Mouse (Mus musculus) T-helper 17 cell (primary cell): ENCODE measurements at regions not wholly inside any gene's neighbourhood (a gene's known extent, or its start where the extent isn't known, plus 50 kb on each side); places are given as distances from the start of the nearest gene placed in this dataset.

Experiments used
- in situ Hi-C, 2 experiments: fragments of 300-600 bp; cut with MboI, MseI; formaldehyde crosslinking; loops; 1 replicate in 1 of 2; 2 replicates in 1 of 2; pipeline ENCODE4 v1.15.1; 2025; ENCODE audit warnings: high pct_unique_total_duplicates in 2 of 2

DNA sequence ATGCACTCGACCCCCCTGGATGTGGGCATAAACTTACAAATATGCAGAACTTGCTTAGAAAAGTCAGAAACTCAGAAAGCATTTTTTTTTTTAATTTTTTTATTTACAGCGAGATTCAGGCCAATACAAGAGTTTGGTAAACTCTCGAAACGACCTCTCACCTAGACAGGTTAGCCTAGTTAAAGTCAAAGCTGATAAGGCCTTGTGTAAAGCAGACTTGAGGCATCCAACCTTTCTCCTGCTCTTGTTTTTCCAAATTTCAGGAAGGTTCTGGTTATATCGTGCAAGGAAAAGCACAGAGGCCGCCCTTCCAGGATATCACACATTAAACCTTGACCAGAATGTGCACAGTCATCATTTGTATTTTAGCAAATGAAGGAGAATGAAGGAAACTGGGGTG is 315.8 kb downstream of the Etnk1 start:
- in situ Hi-C loops = no loop called here

DNA sequence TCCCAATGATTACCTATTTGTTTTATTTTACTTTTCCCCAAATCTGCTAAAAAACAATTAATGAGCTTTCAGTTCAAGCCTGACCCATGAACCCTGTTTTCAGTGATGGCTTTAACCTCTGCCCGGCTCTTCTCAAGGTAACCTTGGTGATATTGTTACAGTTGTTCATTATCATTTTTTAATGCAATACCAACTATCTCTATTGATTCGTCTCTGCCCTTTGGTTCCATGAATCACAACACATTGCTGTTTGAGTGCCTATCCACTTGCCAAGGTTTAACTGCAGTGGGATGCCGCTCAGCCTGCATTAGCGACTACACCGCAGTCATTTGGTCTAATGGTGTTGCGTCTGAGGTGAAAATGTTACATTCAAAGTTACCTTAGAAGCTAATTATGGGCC is 317.9 kb downstream of the Etnk1 start:
- in situ Hi-C loops = no loop called here

DNA sequence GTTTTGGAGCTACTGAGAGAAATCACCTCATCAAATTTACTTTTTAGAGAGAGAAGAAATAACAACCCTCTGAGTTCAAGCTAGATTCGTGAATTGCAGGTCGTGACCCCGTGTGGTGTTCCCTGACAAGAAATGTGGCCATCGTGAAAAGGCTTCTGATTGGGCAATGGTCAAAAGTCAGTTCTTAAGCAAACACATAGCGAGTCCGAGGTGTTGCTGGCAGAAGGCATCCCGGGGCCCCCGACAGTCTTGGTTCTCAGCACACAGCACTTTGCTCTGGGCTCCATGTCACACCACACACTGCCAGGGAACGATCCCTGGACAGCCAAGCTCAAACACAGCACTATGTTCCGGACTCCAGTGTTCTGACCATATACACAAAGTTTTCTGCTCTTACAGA is 320.0 kb downstream of the Etnk1 start:
- in situ Hi-C loops = no loop called here

DNA sequence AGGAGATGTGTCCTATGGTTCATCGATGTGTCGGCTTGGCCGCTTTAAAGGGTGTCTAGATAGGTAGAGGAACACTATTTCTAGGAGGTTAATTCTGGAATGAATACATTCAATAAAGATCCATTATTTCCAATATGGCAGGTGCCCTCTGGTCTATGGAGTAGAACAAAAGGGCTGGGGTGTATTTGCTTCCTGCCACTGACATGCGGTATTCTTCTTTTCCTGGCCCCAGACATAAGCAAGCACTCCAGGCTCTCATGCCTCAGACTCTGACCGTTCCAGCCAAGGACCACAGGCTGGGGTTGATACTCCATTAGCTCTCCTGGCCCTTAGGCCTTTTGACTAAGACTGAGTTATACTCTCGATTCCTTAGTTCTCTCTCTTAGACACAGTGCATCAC is 323.0 kb downstream of the Etnk1 start:
- in situ Hi-C loops = no loop called here

- in situ Hi-C loops = no loop called here
These were observed 324.4 kb downstream of the Etnk1 start for GRCm38 (mm10) chr6:143491380-143491779.

GRCm38 (mm10) chr6:143493543-143493942 is 326.5 kb downstream of the Etnk1 start:
- in situ Hi-C loops = no loop called here

- in situ Hi-C loops = no loop called here
These were observed 327.3 kb downstream of the Etnk1 start for GRCm38 (mm10) chr6:143494341-143494740.

- in situ Hi-C loops = no loop called here
These were observed 327.9 kb downstream of the Etnk1 start for GRCm38 (mm10) chr6:143494886-143495285.

- in situ Hi-C loops = no loop called here
These were observed 331.7 kb downstream of the Etnk1 start for GRCm38 (mm10) chr6:143498764-143499163.

GRCm38 (mm10) chr6:143499259-143500043 is 332.4 kb downstream of the Etnk1 start:
- in situ Hi-C loops = loop anchor here in 1 of 2 experiments (5.0 kb wide), 1 partner anchor 47 kb away; no protein-coding TSS in a partner anchor

GRCm38 (mm10) chr6:143502803-143503202 is 335.8 kb downstream of the Etnk1 start:
- in situ Hi-C loops = loop anchor here in 1 of 2 experiments (5.0 kb wide), 1 partner anchor 51 kb away; no protein-coding TSS in a partner anchor

DNA sequence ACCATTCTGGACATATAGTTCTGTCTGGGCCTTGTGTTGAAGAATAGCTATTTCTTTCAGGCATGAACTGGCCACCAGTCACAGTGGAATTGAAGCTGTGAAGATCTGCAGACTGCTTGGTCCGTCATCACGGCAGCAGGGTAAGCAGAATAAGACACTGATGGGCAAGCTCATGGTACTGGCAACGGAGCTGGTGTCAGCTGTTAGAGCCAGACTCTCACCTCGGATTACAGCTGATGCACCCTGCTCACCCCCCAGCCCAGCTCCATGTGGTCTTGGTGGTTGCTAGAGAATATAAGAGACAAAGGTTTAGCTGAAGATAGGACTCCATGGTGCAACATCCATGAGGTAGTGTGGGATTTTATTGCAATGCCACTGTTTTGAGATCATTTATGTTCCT is 336.9 kb downstream of the Etnk1 start:
- in situ Hi-C loops = loop anchor here in 1 of 2 experiments (5.0 kb wide), 1 partner anchor 52 kb away; no protein-coding TSS in a partner anchor

DNA sequence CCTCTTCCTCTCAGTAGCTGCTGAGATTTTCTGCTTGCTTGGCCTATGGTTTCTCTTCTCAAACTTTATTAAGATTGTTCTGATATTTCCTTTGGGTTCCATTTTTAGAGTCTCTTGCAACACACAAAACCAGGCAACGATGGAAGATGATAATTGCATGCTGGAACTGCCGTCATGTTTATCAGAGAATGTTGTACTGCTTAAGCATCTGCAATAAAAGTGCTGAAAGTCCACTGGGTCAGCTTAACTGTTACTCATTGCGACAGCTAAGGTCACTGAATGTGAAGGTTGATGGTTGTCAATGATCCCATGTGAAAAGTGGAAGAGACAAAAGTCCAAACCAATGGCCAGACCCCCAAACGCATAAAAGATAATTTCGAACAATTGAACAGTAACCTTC is 346.4 kb downstream of the Etnk1 start:
- in situ Hi-C loops = no loop called here

- in situ Hi-C loops = no loop called here
These were observed 348.1 kb downstream of the Etnk1 start for GRCm38 (mm10) chr6:143515137-143515536.

- in situ Hi-C loops = no loop called here
These were observed 349.7 kb downstream of the Etnk1 start for GRCm38 (mm10) chr6:143516746-143517145.

GRCm38 (mm10) chr6:143518476-143518875 is 351.5 kb downstream of the Etnk1 start:
- in situ Hi-C loops = no loop called here

- in situ Hi-C loops = no loop called here
These were observed 352.6 kb downstream of the Etnk1 start for GRCm38 (mm10) chr6:143519668-143520067.

DNA sequence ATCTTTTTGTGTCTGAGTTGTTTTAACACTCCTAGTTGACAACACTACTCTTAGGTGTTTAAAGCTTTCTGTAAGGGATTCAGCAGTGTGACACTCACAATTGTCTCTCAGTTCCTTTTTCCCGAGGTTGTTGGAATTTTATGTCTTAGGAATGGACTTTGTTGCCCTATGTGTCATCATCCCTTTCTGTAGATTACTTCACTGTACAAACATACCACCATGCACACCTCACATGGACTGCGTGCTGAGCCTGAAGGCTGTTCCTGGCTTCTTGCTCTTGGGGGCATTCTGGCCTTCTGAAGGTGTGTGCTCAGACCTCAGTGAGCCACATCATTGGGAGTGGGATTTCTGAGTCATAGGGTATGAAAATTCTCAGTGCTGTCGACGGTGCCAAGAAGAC is 358.1 kb downstream of the Etnk1 start:
- in situ Hi-C loops = no loop called here

GRCm38 (mm10) chr6:143528898-143529297 is 361.9 kb downstream of the Etnk1 start:
- in situ Hi-C loops = no loop called here

DNA sequence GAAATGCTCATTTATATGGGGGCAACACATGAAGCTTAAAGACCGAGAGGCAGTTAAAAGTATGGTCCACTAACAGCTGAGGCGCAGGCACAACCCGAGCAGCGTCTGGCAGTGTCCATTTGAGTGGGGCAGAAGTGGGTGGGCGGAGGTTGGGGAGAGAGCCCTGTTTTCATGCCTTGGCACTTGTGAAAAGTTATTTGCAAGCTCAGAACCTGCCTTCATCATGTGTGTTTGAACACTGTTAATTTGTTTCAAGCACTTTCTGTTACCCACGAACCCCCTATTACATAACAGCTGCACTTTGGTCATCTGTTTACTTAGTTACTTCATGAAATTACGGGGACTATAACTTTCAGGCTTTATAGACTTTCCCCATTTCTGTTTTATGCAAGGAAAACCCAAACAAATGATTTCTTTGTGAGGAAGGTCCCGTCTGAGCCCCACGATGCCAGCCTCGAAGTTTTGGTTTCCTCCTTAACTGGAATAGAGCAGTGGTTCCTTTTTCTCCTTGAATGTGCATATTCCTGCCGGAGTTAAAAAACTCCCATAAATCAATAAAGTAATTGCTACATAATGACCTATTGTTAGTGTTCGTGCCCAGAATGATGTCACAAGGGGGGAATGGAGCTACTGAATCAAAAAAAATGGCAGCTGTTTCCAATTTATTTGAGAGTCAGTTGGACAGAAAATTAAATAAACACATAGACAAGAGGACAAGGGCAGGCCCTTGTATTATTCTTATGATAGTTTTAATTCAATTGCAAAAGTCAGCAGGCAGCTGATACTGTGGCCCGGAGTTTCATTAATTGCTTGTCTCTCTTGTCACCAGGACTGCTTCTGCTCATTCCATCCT is 363.6 kb downstream of the Etnk1 start:
- in situ Hi-C loops = no loop called here

GRCm38 (mm10) chr6:143531477-143531876 is 364.5 kb downstream of the Etnk1 start:
- in situ Hi-C loops = no loop called here

DNA sequence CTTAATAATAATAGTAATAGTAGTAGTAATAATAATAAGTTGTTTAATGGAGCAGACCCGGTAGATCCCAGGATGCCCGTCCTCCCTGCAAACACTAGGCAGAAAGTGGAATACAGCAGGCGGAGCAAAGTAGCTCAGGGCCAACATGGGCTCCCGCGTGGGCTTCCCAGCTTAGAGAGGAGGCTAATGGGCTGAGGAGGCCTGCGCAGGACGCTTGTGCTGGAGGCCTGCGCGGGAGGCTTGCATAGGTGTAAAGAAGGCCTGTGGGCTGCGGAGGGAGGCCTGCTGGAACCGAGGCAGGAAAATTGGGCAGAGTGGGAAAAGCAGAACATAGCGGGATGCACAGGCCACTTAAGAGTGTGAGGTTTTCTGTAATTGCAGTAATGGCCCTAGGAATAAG is 365.4 kb downstream of the Etnk1 start:
- in situ Hi-C loops = no loop called here

- in situ Hi-C loops = no loop called here
These were observed 368.2 kb downstream of the Etnk1 start for GRCm38 (mm10) chr6:143535265-143535664.
